ENCODE assay signal across 8 mouse cellular contexts in genomic region chr19:55592876-55593691, GRCm38 (mm10).
A peak's percentile ranks its signal among the peaks of the same experiment; 100 is the strongest.
DNase-seq lines count a peak whose midpoint lies in the region; ATAC-seq and TF ChIP-seq lines count a peak whose summit lies in the region.

No protein-coding gene starts in this region.

- DNase-seq in urinary bladder, postnatal 14 days (ENCODE audit: low spot score), result peak; percentile 15
- DNase-seq in urinary bladder, postnatal 10 days (ENCODE audit: low spot score), result no peak
- DNase-seq in hindbrain, embryonic 10.5 days (ENCODE audit: low spot score), result peak; percentile 38
- DNase-seq in layer of hippocampus, postnatal 10 days (ENCODE audit: low spot score in 2 of 2), result peak; percentile 33 to 35
- no peak for DNase-seq in thymus, postnatal 36 days
- no peak for DNase-seq in cerebellum, adult 2 months
- no peak for DNase-seq in left cerebral cortex, adult 11 months (ENCODE audit: low spot score)

- peak; percentile 79 for ATAC-seq in neural tube, embryonic 14.5 days (ENCODE audit: low read depth)

- no peaks in the 10 kb centered on the region for H3K36me3 ChIP-seq in hindbrain, embryonic 10.5 days
- H3K36me3 ChIP-seq in neural tube, embryonic 14.5 days (ENCODE audit: control insufficient read depth, insufficient read depth, low read length), result no peaks in the 10 kb centered on the region

- H3K9me3 ChIP-seq in hindbrain, embryonic 10.5 days, result 0 out of 2 replicates have a peak, but pooled peaks cover 3% of the 10 kb centered on the region
- no peaks in the 10 kb centered on the region for H3K9me3 ChIP-seq in neural tube, embryonic 14.5 days (ENCODE audit: control insufficient read depth, low read length)

- H3K27me3 ChIP-seq in hindbrain, embryonic 10.5 days (ENCODE audit: insufficient read depth, poor library complexity, severe bottlenecking), result peaks cover 36% of the 10 kb centered on the region
- peaks cover 13% of the 10 kb centered on the region for H3K27me3 ChIP-seq in neural tube, embryonic 14.5 days (ENCODE audit: control insufficient read depth, insufficient read depth, low read length)
- no peaks in the 10 kb centered on the region for H3K27me3 ChIP-seq in cerebellum, adult 2 months (ENCODE audit: control insufficient read depth, insufficient read depth, low read length)

- TF ChIP-seq POLR2A in cerebellum, adult 2 months (IDR thresholded peaks at IDR 0.05; ENCODE audit: borderline replicate concordance, insufficient read depth, low read length), result no peak

- no peak for TF ChIP-seq CTCF in cerebellum, adult 2 months (IDR thresholded peaks at IDR 0.05; ENCODE audit: borderline replicate concordance, insufficient read depth, low read depth, low read length)

- H3K9ac ChIP-seq in neural tube, embryonic 14.5 days (replicated peaks; ENCODE audit: low read depth, low read length), result no peak overlapping the region

- no peak overlapping the region for H3K27ac ChIP-seq in hindbrain, embryonic 10.5 days
- no peak overlapping the region for H3K27ac ChIP-seq in neural tube, embryonic 14.5 days (ENCODE audit: low read depth, low read length)
- no peak overlapping the region for H3K27ac ChIP-seq in cerebellum, adult 2 months (ENCODE audit: insufficient read depth, low read length)

- peaks cover 54% of the 10 kb centered on the region for H3K4me1 ChIP-seq in hindbrain, embryonic 10.5 days (replicated peaks)
- peaks cover 20% of the 10 kb centered on the region for H3K4me1 ChIP-seq in neural tube, embryonic 14.5 days (ENCODE audit: control insufficient read depth, insufficient read depth, low read length)
- H3K4me1 ChIP-seq in cerebellum, adult 2 months (ENCODE audit: control insufficient read depth, insufficient read depth, low read length), result peaks cover 4% of the 10 kb centered on the region; the same call in 1 of the 2 replicates

- H3K4me2 ChIP-seq in neural tube, embryonic 14.5 days (ENCODE audit: low read depth, low read length), result peak overlapping the region; percentile 3; the same call in 1 of the 2 replicates

- WGBS in hindbrain, embryonic 10.5 days, result 72% methylated on average over 26 of the region's 26 CpGs
- 21% methylated on average over 26 of the region's 26 CpGs for WGBS in neural tube, embryonic 14.5 days
- WGBS in cerebellum, adult 2 months, result 51% methylated on average over 26 of the region's 26 CpGs

- no peak overlapping the region for H3K4me3 ChIP-seq in hindbrain, embryonic 10.5 days
- H3K4me3 ChIP-seq in neural tube, embryonic 14.5 days (ENCODE audit: low read depth, low read length), result no peak overlapping the region
- H3K4me3 ChIP-seq in cerebellum, adult 2 months (replicated peaks; ENCODE audit: insufficient read depth, low read depth, low read length), result no peak overlapping the region

Comparison
In these comparisons a context has a peak if more than half of its experiments do, and no peak if none do; other contexts are left out.
1. DNase-seq: peak in urinary bladder, postnatal 14 days (single experiment), hindbrain, embryonic 10.5 days (single experiment) and layer of hippocampus, postnatal 10 days (2 of 2); none in urinary bladder, postnatal 10 days (single experiment), thymus, postnatal 36 days (0 of 2), cerebellum, adult 2 months (0 of 2) and left cerebral cortex, adult 11 months (single experiment).